Mouse (Mus musculus) G1E (cell line): ENCODE results near the gene Fam126a.

Source experiments
- CTCF ChIP-seq: IDR thresholded peaks from 2 replicates; pipeline ENCODE4 v1.5.1; 2012; ENCODE audit warnings: low read depth, low read length, inconsistent platforms, mixed read lengths
- GATA1 ChIP-seq: IDR thresholded peaks from 2 replicates; pipeline ENCODE4 v1.6.1; 2012; ENCODE audit warnings: borderline replicate concordance, low read length, inconsistent platforms, mixed read lengths
- GATA2 ChIP-seq: IDR thresholded peaks from 2 replicates; pipeline ENCODE4 v1.6.1; 2012; ENCODE audit warnings: low read depth, low read length, inconsistent platforms, borderline replicate concordance
- POLR2AphosphoS5 ChIP-seq: IDR thresholded peaks from 2 replicates; pipeline ENCODE4 v1.6.1; 2012; ENCODE audit warnings: low read depth, low read length, inconsistent platforms; ENCODE audit not compliant: insufficient replicate concordance
- TAL1 ChIP-seq: conservative IDR thresholded peaks from 2 replicates; pipeline ENCODE4 v1.6.1; 2012; ENCODE audit warnings: low read depth, low read length, inconsistent platforms, mixed read lengths

GRCm38 (mm10) chr5:24047001-24047400, 16.5 kb upstream of the Fam126a start:
- no peak for TF ChIP-seq CTCF
- TF ChIP-seq POLR2AphosphoS5 = no peak
- TF ChIP-seq TAL1 = no peak
- no peak for TF ChIP-seq GATA1
- no peak for TF ChIP-seq GATA2
